Mouse (Mus musculus) ES-Bruce4 (cell line): ENCODE measurements around the gene Orc5.

Experiments used
- CTCF ChIP-seq: IDR thresholded peaks from one replicate; pipeline ENCODE4 v1.8.1; 2011; ENCODE audit warnings: low read depth, low read length
- EP300 ChIP-seq: IDR thresholded peaks from 2 replicates; pipeline ENCODE4 v1.6.1; 2011; ENCODE audit warnings: low read depth, low read length; ENCODE audit not compliant: insufficient read depth
- POLR2A ChIP-seq: IDR thresholded peaks from one replicate; pipeline ENCODE4 v1.8.1; 2011; ENCODE audit warnings: low read length; ENCODE audit not compliant: insufficient read depth

DNA sequence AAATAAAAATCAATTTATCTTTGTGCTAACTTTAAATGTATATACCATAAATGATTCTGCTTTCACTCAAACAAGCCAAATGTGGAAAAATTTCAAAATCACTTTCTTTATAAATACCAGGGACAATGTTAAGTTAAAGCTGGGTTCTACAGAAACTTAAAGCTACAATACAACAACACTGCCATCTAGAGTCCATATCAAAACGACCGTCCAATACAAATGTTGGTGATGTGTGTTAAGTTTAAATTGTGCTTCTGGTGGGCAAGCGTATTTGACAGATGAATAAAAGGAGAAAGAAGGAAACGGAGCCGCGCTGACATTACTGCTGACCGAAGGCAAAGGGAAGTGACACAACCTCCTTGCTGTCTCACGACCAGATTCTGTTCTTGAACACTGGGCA lies 38.4 kb downstream of the Orc5 start:
- TF ChIP-seq CTCF (no peak), POLR2A (no peak), EP300 (no peak)
